Mouse (Mus musculus) kidney, postnatal 4 days (tissue): Measurements from ENCODE around the gene Acot7.

Experiments
- DNase-seq, 2 experiments: peaks; one replicate each; pipeline ENCODE4 v3.0.0; 2021; ENCODE audit warnings: mixed read lengths in 2 of 2

Acot7 gene

GRCm38 (mm10) chr4:152151966-152152544 lies 25.9 kb upstream of the Acot7 start, which contains the start of gene Espn:
Gene Espn, minus strand, starts transcription at chr4:152152371.
- DNase-seq, result peak; percentile 84 to 89

DNA sequence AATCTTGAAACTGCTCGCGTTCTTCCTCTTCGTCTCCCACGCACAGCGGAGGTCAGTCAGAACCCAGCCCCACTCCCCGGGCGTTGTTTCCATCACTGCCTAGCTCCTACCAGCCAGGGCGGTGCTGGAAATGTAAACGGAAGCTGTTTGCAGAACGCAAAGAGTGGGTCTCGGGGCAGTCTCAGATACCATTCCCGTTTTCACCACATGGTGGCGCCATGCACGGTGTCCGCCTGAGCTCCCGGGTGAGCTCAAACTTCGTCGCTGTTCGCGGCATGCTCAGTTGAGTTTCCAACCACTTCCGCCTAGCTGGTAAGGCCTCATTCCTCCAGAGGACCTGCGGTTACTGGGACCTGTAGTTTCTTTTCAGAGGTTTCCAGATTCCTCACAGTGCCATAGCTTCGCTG lies 24.2 kb upstream of the Acot7 start:
- peak; percentile 94 to 95 for DNase-seq

- DNase-seq, result peak in 1 of 2 experiments; percentile 1
These were observed 22.9 kb upstream of the Acot7 start for GRCm38 (mm10) chr4:152155019-152155418.

GRCm38 (mm10) chr4:152157779-152158584 lies 20.0 kb upstream of the Acot7 start:
- peak; percentile 63 to 72 for DNase-seq

DNA sequence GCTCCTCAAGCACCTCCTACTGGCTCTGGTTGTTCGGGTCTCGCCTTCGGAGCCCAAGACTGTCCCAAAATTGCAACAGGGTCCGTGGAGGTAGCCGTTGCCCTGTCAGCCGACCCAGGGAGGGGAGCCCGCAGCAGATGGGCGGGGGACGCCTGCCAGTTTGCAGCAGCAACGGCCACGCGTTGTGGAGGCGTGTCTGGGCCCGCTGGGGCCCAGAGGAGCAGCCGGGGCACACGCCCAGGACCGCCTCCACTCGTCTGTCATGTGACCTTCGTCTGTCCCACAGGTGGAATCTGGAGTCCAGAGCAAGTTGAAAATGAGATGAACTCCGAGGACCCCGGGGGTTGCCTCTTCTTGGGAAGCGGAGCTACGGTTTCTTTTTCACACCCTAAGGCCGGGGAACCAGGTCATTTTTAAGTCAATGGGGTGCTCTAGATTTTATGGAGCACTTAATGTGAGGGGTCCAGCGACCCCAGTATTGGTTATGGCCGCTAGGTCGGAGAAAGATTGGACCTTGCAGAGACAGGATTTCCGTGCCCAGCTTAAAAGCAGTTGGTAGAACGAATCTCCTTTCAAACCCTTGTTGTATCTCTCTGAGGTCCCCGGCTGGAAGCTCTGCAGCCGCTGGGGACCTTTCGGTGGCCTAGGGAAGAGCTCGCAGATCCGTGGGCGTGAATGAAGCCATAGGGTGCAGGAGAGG lies 19.2 kb upstream of the Acot7 start, which contains the start of gene Hes2:
Hes2 (plus strand) TSS at position 283 of the 700 bp plus-strand sequence.
- peak in 1 of 2 experiments; percentile 49 for DNase-seq

DNA sequence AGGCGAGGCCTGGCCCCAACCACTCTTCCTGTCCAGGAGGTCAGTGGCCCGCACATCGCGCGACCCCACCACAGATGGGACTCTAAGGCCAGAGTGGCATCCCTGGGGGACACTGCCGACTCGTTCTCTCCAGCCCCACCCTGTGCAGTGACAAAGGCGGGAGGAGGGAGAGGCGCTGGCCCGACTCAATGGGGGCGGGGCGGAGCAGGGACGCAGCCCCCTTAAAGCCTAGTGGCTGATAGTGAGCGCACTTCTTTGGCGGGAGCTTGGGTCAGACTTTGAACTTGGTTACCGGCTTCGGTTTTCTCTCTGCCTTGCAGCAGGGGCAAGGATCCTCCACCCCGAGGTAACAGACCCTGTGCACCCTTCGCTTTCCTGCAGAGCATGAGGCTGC lies 18.7 kb upstream of the Acot7 start:
- DNase-seq, result peak in 1 of 2 experiments; percentile 53

DNA sequence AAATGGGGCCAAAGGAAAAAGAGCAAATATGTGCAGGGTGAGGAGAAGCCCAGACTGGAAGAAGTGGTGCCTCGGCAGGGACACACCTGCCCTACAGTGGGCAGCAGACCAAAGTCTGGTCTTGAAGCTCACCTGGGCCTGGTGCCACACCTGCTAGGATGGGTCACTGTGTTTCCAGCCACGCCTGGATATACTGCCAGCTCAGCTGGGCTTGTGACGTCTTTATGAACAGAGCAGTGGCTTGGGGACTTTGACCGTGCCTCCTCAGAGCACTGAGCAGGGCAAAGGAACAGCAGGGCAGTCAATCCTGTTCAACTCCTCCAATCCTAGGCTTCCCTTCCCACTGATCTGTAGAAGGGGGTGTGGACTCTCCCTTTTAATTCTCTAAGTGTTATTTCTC lies 17.2 kb upstream of the Acot7 start:
- DNase-seq, result peak in 1 of 2 experiments; percentile 55

- DNase-seq, result no peak
These were observed 16.3 kb upstream of the Acot7 start for GRCm38 (mm10) chr4:152161601-152162000.

- DNase-seq, result no peak
These were observed 15.2 kb upstream of the Acot7 start for GRCm38 (mm10) chr4:152162748-152163147.

DNA sequence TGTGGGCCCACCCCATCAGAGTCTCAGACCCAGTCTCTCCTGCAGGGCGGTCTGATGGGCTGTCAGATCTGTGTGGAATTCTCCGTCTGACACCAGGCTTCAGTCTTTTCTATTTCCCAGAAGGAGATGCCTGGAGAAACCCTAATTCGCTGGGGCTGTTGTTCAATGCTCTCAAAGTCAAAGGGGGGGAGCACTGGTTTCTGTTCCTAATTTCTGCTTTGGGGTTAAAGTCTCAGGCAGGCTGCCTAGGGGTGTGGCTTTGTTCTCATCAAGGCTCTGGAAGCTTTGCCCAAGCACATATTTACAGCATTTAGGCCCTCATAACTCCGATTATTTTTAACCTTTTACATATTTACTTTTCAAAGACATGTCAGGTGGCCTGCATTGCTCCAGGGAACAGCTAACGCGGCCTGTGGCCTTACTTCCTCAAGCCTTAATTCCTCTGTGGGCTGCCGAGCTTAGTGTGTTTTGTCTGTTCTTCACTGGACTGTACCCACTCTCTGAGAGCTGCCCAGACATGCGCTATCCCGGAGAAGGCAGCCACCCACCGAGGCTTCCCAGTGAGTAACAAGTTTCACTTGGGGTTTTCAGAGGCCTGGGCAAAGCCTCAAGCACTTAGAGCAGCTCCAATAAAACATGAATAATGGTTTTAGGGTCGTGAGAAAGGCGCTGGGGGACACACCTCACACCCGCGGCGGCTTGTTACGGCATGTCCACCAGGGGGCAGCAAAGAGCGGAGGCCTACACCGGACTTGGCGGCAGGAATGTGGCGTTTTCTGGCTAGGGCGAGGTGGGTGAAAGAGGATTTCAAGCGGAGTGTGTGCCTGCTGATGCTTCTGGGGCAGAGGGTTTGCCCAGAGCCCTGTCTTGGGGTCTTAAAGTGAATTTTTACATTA lies 12.7 kb upstream of the Acot7 start:
- peak; percentile 89 for DNase-seq

GRCm38 (mm10) chr4:152168052-152168451 lies 9.9 kb upstream of the Acot7 start:
- no peak for DNase-seq

GRCm38 (mm10) chr4:152169103-152169502 lies 8.8 kb upstream of the Acot7 start:
- no peak for DNase-seq

GRCm38 (mm10) chr4:152170286-152170685 lies 7.6 kb upstream of the Acot7 start:
- no peak for DNase-seq

DNA sequence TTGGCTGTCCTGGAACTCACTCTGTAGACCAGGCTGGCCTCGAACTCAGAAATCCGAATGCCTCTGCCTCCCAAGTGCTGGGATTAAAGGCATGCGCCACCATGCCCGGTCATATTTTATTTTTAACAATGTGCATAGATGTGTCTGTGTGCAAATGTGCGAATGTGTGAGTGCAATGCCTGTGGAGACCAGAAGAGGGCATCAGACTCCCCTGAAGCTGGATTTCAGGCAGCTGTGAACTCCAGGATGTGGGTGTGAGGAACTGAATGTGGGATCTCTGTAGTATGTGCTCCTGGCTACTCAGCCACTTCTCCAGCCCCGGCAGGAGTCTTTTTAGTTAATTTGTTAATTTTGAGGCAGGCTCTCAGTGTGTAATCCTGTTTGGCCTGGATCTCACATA lies 6.4 kb upstream of the Acot7 start:
- DNase-seq, result no peak

GRCm38 (mm10) chr4:152173041-152173440 lies 4.9 kb upstream of the Acot7 start:
- DNase-seq, result peak; percentile 85 to 87

GRCm38 (mm10) chr4:152173956-152174355 lies 4.0 kb upstream of the Acot7 start:
- DNase-seq, result no peak

- no peak for DNase-seq
These were observed 1.3 kb upstream of the Acot7 start for GRCm38 (mm10) chr4:152176638-152177037.

DNA sequence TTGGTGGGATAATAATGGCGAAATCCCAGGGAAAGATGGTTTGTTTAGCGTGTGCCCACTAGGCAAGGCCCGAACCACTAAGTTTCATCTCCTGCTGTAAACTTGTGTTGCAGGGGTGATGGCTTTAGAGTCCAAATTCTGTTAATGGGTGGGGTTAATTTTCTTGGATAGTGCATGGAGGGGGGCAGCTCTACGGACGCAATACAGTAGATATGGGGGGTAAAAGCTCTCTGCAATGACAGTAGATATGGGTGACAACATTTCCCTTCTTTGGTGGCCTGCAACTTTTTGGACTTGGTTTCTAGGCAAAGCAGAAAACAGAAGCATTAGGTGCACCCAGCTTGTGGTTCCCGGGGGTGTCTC lies 779 bp upstream of the Acot7 start:
- no peak for DNase-seq

DNA sequence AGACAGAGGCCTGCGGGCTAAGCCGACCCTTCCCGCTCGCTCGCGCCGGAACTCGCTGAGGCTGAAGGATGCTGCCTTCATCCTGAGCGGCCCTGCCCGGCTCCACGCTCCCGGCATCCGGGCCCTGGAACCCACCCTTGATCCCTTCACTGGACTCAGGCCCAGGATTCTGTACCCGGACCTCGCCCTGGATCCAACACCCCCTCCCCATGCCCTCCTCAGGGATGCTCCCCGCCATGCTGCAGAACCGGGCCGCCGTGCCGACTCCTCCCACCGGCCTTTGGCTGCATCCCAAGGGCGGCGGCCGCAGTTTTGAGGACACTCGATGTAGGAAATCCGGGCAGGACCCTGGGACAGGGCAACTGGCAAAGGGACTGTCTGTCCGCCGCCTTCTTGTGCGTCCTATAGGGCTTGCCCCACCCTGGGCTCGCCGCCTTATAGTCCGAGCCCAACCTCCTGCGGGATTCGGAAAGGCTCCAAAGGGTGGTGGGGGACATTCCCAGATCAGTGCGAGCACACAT lies 470 bp downstream of the Acot7 start:
- peak; percentile 57 to 69 for DNase-seq

DNA sequence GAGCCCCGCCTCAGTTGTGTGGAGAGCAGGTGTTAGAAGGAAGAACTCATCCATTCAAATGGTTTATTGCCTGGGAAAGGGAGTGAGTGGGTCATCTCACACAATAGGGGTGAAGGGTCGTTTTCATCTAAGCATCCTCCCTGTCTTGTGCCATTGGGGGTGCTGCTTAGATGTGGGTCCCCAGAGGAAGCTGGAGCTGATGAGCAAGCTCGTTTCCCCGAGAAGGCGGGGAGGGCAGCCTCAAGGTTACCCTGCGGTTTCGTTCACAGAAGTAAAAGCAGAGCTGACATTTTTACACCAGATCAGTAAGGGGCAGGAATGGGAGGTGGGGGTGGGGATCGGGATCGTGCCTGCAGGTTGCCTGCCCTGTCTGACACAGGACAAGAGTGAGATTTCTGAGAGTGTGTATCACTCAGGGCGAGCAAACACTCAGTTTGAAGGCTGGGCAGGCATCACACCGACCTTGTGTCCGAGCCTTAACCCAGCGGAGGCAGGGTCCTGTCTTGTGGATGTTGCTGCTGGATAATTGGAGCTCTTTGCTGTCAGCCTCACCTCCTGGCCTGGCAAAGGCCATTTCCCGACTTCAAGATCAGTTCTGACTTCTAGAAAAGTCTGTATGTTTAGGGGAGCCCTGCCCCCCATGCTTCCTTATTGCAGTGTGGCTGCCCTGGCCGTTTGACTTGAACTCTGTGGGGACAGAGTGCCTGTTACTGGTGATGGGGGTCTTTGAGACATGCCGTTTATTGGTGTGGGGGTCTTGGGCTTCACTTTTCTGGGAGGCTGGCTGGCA lies 1.2 kb downstream of the Acot7 start:
- no peak for DNase-seq

GRCm38 (mm10) chr4:152179946-152180660 lies 2.2 kb downstream of the Acot7 start:
- DNase-seq, result no peak
